Mouse (Mus musculus) C2C12 (cell line): ENCODE results near the gene Ing4.

Experiments
- CEBPB ChIP-seq: IDR thresholded peaks from one replicate; pipeline ENCODE4 v1.6.1; 2011; ENCODE audit warnings: low read depth, mild to moderate bottlenecking, control low read depth, moderate library complexity
- CTCF ChIP-seq: IDR thresholded peaks from one replicate; pipeline ENCODE4 v1.5.1; 2011; ENCODE audit not compliant: control insufficient read depth, insufficient read depth, insufficient read length
- MAX ChIP-seq: IDR thresholded peaks from one replicate; pipeline ENCODE4 v1.6.1; 2011; ENCODE audit warnings: mild to moderate bottlenecking, control low read depth
- MYOG ChIP-seq: IDR thresholded peaks from one replicate; pipeline ENCODE4 v1.6.1; 2011; ENCODE audit not compliant: control insufficient read depth, insufficient read length; ENCODE audit errors: extremely low read depth
- USF1 ChIP-seq: IDR thresholded peaks from one replicate; pipeline ENCODE4 v1.6.1; 2011; ENCODE audit warnings: low read depth, mild to moderate bottlenecking, control low read depth, moderate library complexity

GRCm38 (mm10) chr6:125061493-125061892, 21.9 kb downstream of the Ing4 start:
- TF ChIP-seq USF1, result no peak
- no peak for TF ChIP-seq MAX
- TF ChIP-seq CTCF, result no peak
- TF ChIP-seq MYOG, result no peak
- no peak for TF ChIP-seq CEBPB
